ENCODE assay signal across 15 mouse cellular contexts in genomic region chr11:94987851-94988250, GRCm38 (mm10). TPM values are rescaled to one million over a fixed set of nuclear protein-coding genes. Genes with fewer than 3 reads are reported as not detected.
A peak's percentile ranks its signal among the peaks of the same experiment; 100 is the strongest.
DNase-seq lines count a peak whose midpoint lies in the region; ATAC-seq lines count a peak whose summit lies in the region.
"Had no signal": no experiment of that assay in that cellular context is flagged by ENCODE, and none has a peak within 500 bp of the region (broad histone marks: within the 10 kb centered on the region; RNA-seq: fewer than 3 reads in every experiment).

No protein-coding gene starts in this region.

- H3K4me3 ChIP-seq in heart, embryonic 15.5 days: no peak overlapping the region

- no peaks in the 10 kb centered on the region for H3K27me3 ChIP-seq in heart, embryonic 15.5 days
- H3K27me3 ChIP-seq: embryonic facial prominence, embryonic 15.5 days had no signal

- peaks cover 56% of the 10 kb centered on the region for H3K4me1 ChIP-seq in heart, embryonic 15.5 days (replicated peaks)

- H3K27ac ChIP-seq in heart, embryonic 15.5 days: no peak overlapping the region

- ATAC-seq in heart, embryonic 15.5 days (replicated peaks; ENCODE audit: insufficient number of reproducible peaks, insufficient read depth, low FRiP score, low read depth): no peak
- peak; percentile 40 for ATAC-seq in erythroid progenitor cell, adult 5-6 weeks (replicated peaks; ENCODE audit: low FRiP score, poor library complexity, severe bottlenecking)

- H3K36me3 ChIP-seq in heart, embryonic 15.5 days: no peaks in the 10 kb centered on the region
- H3K36me3 ChIP-seq: embryonic facial prominence, embryonic 15.5 days had no signal

- no peak overlapping the region for H3K4me2 ChIP-seq in heart, embryonic 15.5 days
- H3K4me2 ChIP-seq: embryonic facial prominence, embryonic 15.5 days had no signal

- 74% methylated on average over 8 of the region's 8 CpGs for WGBS in heart, embryonic 15.5 days

- H3K9ac ChIP-seq in heart, embryonic 15.5 days: 0 out of 2 replicates have a peak overlapping the region, but pooled peaks have one; percentile 23
- H3K9ac ChIP-seq: embryonic facial prominence, embryonic 15.5 days had no signal

- H3K9me3 ChIP-seq in heart, embryonic 15.5 days (replicated peaks): no peaks in the 10 kb centered on the region
- H3K9me3 ChIP-seq: embryonic facial prominence, embryonic 15.5 days; G1E had no signal

- no peak for DNase-seq in heart, adult 18-20 months
- DNase-seq in ES-CJ7 (ENCODE audit: low read depth, low spot score): peak; percentile 58
- peak; percentile 38 for DNase-seq in adipocyte (ENCODE audit: low spot score)
- DNase-seq in lung, adult 18-20 months: no peak
- DNase-seq in urinary bladder, postnatal 4 days (ENCODE audit: low spot score in 2 of 2): no peak
- DNase-seq in layer of hippocampus, postnatal 36 days: no peak
- DNase-seq: heart, postnatal 4 days; left cerebral cortex, postnatal 4 days; right cerebral cortex, postnatal 4 days had no signal

RNA-seq across cellular contexts. Expression of gene Ppp1r9b, which starts 3.0 kb away (rescaled TPM):
- 5.0 and 6.6 TPM in 2 replicates for polyA plus RNA-seq in heart, embryonic 15.5 days (2015; fragmentation: Nextera tagmentation; extraction: Ambion mirVana)
- total RNA-seq in heart, adult 18-20 months (2021): 10 to 100 TPM; 44.8 to 47.2 TPM
- total RNA-seq in erythroid progenitor cell, adult 5-6 weeks (2015; ENCODE audit: low replicate concordance): 59.5 and 71.4 TPM in 2 replicates
- 98.2 and 125 TPM in 2 replicates for total RNA-seq in erythroid progenitor cell, adult 5-6 weeks (2017; ENCODE audit: low replicate concordance)
- 100 to 1,000 TPM; 931 to 932 TPM for total RNA-seq in layer of hippocampus, postnatal 36 days (2021)

RNA-seq across cellular contexts. Expression of gene Sgca, which starts 11.7 kb away (rescaled TPM):
- 22.1 and 24.7 TPM in 2 replicates for polyA plus RNA-seq in heart, embryonic 15.5 days (2015; fragmentation: Nextera tagmentation; extraction: Ambion mirVana)
- 100 to 1,000 TPM; 182 to 184 TPM for total RNA-seq in heart, adult 18-20 months (2021)
- total RNA-seq in erythroid progenitor cell, adult 5-6 weeks (2015; ENCODE audit: low replicate concordance): not detected in 2 replicates
- not detected in 2 replicates for total RNA-seq in erythroid progenitor cell, adult 5-6 weeks (2017; ENCODE audit: low replicate concordance)
- under 1 TPM in 1 of 2 experiments, not detected in 1; 0.48 TPM for total RNA-seq in layer of hippocampus, postnatal 36 days (2021)
- total RNA-seq: left cerebral cortex, postnatal 4 days had no signal
- polyA plus RNA-seq: G1E had no signal

RNA-seq across cellular contexts. Expression of gene Hils1, which starts 20.5 kb away (rescaled TPM):
- 0.15 and 0.22 TPM in 2 replicates for polyA plus RNA-seq in heart, embryonic 15.5 days (2015; fragmentation: Nextera tagmentation; extraction: Ambion mirVana)
- not detected for total RNA-seq in heart, adult 18-20 months (2021)
- total RNA-seq in erythroid progenitor cell, adult 5-6 weeks (2015; ENCODE audit: low replicate concordance): not detected in 2 replicates
- total RNA-seq in erythroid progenitor cell, adult 5-6 weeks (2017; ENCODE audit: low replicate concordance): not detected in 2 replicates
- not detected for total RNA-seq in layer of hippocampus, postnatal 36 days (2021)
- total RNA-seq: G1E; heart, postnatal 4 days had no signal
- polyA plus RNA-seq: G1E; kidney, postnatal 0 days; neural tube, embryonic 11.5 days had no signal

RNA-seq across cellular contexts. Expression of gene Samd14, which starts 21.8 kb away (rescaled TPM):
- polyA plus RNA-seq in heart, embryonic 15.5 days (2015; fragmentation: Nextera tagmentation; extraction: Ambion mirVana): 8.0 and 13.2 TPM in 2 replicates
- total RNA-seq in heart, adult 18-20 months (2021): 1 to 10 TPM; 1.1 to 1.9 TPM
- 103 TPM in 2 replicates for total RNA-seq in erythroid progenitor cell, adult 5-6 weeks (2015; ENCODE audit: low replicate concordance)
- 98.7 and 99.2 TPM in 2 replicates for total RNA-seq in erythroid progenitor cell, adult 5-6 weeks (2017; ENCODE audit: low replicate concordance)
- total RNA-seq in layer of hippocampus, postnatal 36 days (2021): 10 to 100 TPM; 43.3 to 46.5 TPM

RNA-seq across cellular contexts. Expression of gene Col1a1, which starts 51.8 kb away (rescaled TPM):
- polyA plus RNA-seq in heart, embryonic 15.5 days (2015; fragmentation: Nextera tagmentation; extraction: Ambion mirVana): 825 and 1,122 TPM in 2 replicates
- total RNA-seq in heart, adult 18-20 months (2021): 10 to 100 TPM; 43.0 to 53.3 TPM
- total RNA-seq in erythroid progenitor cell, adult 5-6 weeks (2015; ENCODE audit: low replicate concordance): 1.4 and 2.1 TPM in 2 replicates
- total RNA-seq in erythroid progenitor cell, adult 5-6 weeks (2017; ENCODE audit: low replicate concordance): 0.90 and 1.9 TPM in 2 replicates
- total RNA-seq in layer of hippocampus, postnatal 36 days (2021): 10 to 100 TPM; 12.0 to 18.6 TPM
- polyA plus RNA-seq: G1E had no signal

Comparison
In these comparisons a context has a peak if more than half of its experiments do, and no peak if none do; other contexts are left out.
1. DNase-seq: peak in ES-CJ7 (single experiment) and adipocyte (single experiment); none in heart, adult 18-20 months (0 of 2), lung, adult 18-20 months (0 of 2), urinary bladder, postnatal 4 days (0 of 2) and layer of hippocampus, postnatal 36 days (0 of 2).
2. RNA of gene Ppp1r9b, which starts 3.0 kb away (total RNA-seq): 931 to 932 TPM in layer of hippocampus, postnatal 36 days; 59.5 to 125 TPM in erythroid progenitor cell, adult 5-6 weeks and 44.8 to 47.2 TPM in heart, adult 18-20 months; every median in the first group is over 4 times any median in the second.
3. RNA of gene Sgca, which starts 11.7 kb away (total RNA-seq): 182 to 184 TPM in heart, adult 18-20 months; 0.48 TPM in layer of hippocampus, postnatal 36 days and not detected in erythroid progenitor cell, adult 5-6 weeks; every median in the first group is over 10 times any median in the second.